Mouse (Mus musculus): ENCODE data around the gene Lama4. TPM values are rescaled to one million over a fixed set of nuclear protein-coding genes. Genes with fewer than 3 reads are reported as not detected.

Gene Lama4
- polyA plus RNA-seq, 1 experiment from 2014 or later: 27.2 TPM

DNA sequence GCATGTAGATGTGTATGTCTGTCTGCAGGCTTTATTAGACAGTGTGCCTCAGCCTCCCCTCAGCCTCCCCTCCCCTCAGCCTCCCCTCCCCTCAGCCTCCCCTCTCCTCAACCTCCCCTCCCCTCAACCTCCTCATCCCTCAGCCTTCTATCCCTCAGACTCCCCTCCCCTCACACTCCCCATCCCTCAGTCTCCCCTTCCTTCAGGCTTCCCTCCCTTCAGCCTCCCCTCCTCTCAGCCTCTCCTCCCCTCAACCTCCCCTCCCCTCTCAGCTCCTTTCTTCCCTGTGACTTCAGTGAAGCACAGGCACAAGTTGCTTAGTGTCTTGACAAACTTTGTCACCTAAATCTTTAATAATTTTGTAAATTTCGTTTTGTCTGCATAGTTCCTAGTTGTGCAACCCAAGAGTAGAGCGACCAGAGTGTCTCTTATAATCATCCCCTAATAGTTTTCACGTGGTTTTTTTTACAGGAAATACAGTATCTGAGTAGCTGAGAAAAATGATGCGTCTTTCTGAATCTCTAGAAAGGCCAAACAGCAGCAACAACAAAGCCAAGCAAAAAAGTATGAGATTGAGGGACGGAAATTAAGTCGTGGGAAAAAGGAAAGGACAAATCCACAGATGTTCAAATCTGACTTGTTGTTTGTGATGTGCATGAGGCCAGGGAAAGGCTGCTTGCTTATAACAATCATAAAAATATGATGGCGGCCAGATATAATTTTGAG is 7.1 kb downstream of the Lama4 start:
- H3K4me3 ChIP-seq: no peak overlapping the region
- no peaks in the 10 kb centered on the region for H3K9me3 ChIP-seq
- no peak overlapping the region for H3K27ac ChIP-seq (replicated peaks)
- WGBS: 69% methylated on average over 7 of the region's 7 CpGs
- no peaks in the 10 kb centered on the region for H3K4me1 ChIP-seq
- no peak overlapping the region for H3K4me2 ChIP-seq (replicated peaks)
- no peak overlapping the region for H3K9ac ChIP-seq (replicated peaks)
- H3K27me3 ChIP-seq: no peaks in the 10 kb centered on the region
- no peaks in the 10 kb centered on the region for H3K36me3 ChIP-seq
- ATAC-seq (ENCODE audit: low FRiP score, low read depth): no peak

DNA sequence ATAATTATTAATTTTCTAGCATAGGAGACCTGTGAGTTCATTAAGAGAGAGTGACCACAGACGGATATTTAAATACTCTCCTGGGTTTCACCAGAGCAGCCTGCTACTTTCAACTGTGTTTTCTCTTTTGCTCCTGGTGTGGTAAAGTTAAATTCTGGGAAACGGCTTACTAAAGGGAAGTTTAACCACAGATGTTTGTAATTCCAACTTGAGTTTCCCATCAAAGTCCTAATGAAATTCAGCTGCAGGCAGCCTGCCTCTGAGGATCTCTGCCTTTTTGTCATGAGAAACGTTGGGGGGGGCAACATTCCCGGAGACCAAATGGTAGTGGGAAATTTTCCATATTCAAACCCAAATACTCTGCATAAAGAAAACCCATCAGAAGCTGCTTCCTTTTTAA is 7.7 kb downstream of the Lama4 start:
- no peak overlapping the region for H3K27ac ChIP-seq (replicated peaks)
- H3K4me2 ChIP-seq (replicated peaks): no peak overlapping the region
- 52% methylated on average over 4 of the region's 4 CpGs for WGBS
- no peaks in the 10 kb centered on the region for H3K9me3 ChIP-seq
- H3K4me1 ChIP-seq: no peaks in the 10 kb centered on the region
- H3K9ac ChIP-seq (replicated peaks): no peak overlapping the region
- no peaks in the 10 kb centered on the region for H3K36me3 ChIP-seq
- H3K27me3 ChIP-seq: no peaks in the 10 kb centered on the region
- no peak overlapping the region for H3K4me3 ChIP-seq
- ATAC-seq (ENCODE audit: low FRiP score, low read depth): no peak

GRCm38 (mm10) chr10:38978195-38978594 is 12.9 kb downstream of the Lama4 start:
- no peak overlapping the region for H3K27ac ChIP-seq (replicated peaks)
- no peaks in the 10 kb centered on the region for H3K27me3 ChIP-seq
- H3K4me3 ChIP-seq: no peak overlapping the region
- no peak for ATAC-seq (ENCODE audit: low FRiP score, low read depth)
- no peaks in the 10 kb centered on the region for H3K9me3 ChIP-seq
- no peak overlapping the region for H3K9ac ChIP-seq (replicated peaks)
- WGBS: 74% methylated on average over 1 of the region's 1 CpGs
- H3K4me1 ChIP-seq: no peaks in the 10 kb centered on the region
- H3K36me3 ChIP-seq: no peaks in the 10 kb centered on the region
- no peak overlapping the region for H3K4me2 ChIP-seq (replicated peaks)

GRCm38 (mm10) chr10:38979699-38980098 is 14.4 kb downstream of the Lama4 start:
- H3K9me3 ChIP-seq: no peaks in the 10 kb centered on the region
- no peak overlapping the region for H3K9ac ChIP-seq (replicated peaks)
- no peak overlapping the region for H3K4me3 ChIP-seq
- H3K4me2 ChIP-seq (replicated peaks): no peak overlapping the region
- H3K36me3 ChIP-seq: no peaks in the 10 kb centered on the region
- H3K27ac ChIP-seq (replicated peaks): no peak overlapping the region
- ATAC-seq (ENCODE audit: low FRiP score, low read depth): no peak
- H3K4me1 ChIP-seq: no peaks in the 10 kb centered on the region
- H3K27me3 ChIP-seq: no peaks in the 10 kb centered on the region
- WGBS: 83% methylated on average over 5 of the region's 5 CpGs

DNA sequence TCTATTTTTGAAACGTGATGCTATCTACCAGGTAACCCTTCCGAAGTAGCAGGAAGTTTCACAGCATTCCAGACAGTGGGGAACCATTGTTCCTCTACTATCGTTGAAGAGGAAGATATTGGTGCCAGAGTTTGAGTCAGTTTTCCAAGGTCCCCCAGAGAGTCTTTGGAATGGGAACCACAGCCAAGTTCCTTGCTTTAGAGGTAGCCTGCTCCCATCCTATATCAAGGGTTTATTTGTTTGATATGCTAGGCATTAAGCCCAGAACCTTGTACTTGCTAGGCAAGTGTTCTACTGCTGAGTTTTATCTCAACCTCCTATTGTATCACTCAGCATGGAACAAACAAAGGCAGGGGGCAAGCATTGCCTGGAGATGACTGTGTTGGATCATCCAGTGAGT is 15.7 kb downstream of the Lama4 start:
- H3K4me2 ChIP-seq (replicated peaks): no peak overlapping the region
- no peaks in the 10 kb centered on the region for H3K4me1 ChIP-seq
- no peak overlapping the region for H3K27ac ChIP-seq (replicated peaks)
- H3K27me3 ChIP-seq: no peaks in the 10 kb centered on the region
- H3K9me3 ChIP-seq: no peaks in the 10 kb centered on the region
- H3K36me3 ChIP-seq: no peaks in the 10 kb centered on the region
- WGBS: 75% methylated on average over 3 of the region's 3 CpGs
- H3K9ac ChIP-seq (replicated peaks): no peak overlapping the region
- ATAC-seq (ENCODE audit: low FRiP score, low read depth): no peak
- H3K4me3 ChIP-seq: no peak overlapping the region

DNA sequence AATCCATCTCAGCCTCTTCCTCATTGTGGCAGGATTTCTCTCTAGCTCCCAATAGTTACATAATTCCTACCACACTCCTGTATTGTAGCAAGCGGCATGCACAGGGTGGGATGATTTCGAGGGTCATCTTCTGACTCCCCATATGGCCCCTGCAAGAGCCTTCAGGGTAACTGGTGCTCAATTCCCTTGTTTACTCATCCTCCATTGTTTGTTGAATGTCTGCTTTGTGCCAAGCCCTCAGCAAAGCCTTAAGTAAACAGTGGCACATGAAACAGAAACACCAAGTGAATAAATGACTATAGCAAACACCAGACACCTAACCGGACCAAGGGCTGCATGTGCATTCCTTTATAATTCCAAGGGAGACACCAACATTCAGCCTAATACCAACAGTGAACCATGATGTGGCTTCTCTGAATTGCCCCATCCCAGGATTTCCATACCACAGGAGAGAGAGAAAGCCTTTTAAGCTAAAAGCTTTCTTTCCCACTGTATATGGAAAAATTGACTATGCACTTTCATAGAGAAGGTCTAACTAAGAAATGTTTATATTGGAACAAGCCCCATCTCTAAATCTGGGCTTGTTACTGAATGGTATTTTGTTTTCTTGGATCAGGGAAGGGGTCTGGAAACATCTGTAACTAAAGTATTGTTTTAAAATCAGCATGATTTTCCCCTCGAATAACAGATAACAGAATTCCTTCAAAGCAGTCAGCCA is 19.2 kb downstream of the Lama4 start:
- H3K27me3 ChIP-seq: no peaks in the 10 kb centered on the region

GRCm38 (mm10) chr10:38986053-38986452 is 20.7 kb downstream of the Lama4 start:
- H3K4me1 ChIP-seq: no peaks in the 10 kb centered on the region
- no peak overlapping the region for H3K4me3 ChIP-seq
- no peaks in the 10 kb centered on the region for H3K9me3 ChIP-seq
- no peaks in the 10 kb centered on the region for H3K36me3 ChIP-seq
- no peak overlapping the region for H3K27ac ChIP-seq (replicated peaks)
- no peaks in the 10 kb centered on the region for H3K27me3 ChIP-seq
- H3K9ac ChIP-seq (replicated peaks): no peak overlapping the region
- ATAC-seq (ENCODE audit: low FRiP score, low read depth): no peak
- no peak overlapping the region for H3K4me2 ChIP-seq (replicated peaks)
- 66% methylated on average over 3 of the region's 3 CpGs for WGBS

More for the DNA sequence above, 19.2 kb downstream of the Lama4 start:
- Histone ChIP-seq H3K27ac (replicated peaks) (no peak overlapping the region), H3K4me3 (no peak overlapping the region), H3K4me2 (replicated peaks) (no peak overlapping the region), H3K4me1 (no peaks in the 10 kb centered on the region), H3K9me3 (no peaks in the 10 kb centered on the region), H3K9ac (replicated peaks) (no peak overlapping the region), H3K36me3 (no peaks in the 10 kb centered on the region)
- 70% methylated on average over 4 of the region's 4 CpGs for WGBS
- no peak for ATAC-seq (ENCODE audit: low FRiP score, low read depth)

GRCm38 (mm10) chr10:38992827-38993226 is 27.5 kb downstream of the Lama4 start:
- no peak overlapping the region for H3K4me2 ChIP-seq (replicated peaks)
- H3K36me3 ChIP-seq: no peaks in the 10 kb centered on the region
- H3K9ac ChIP-seq (replicated peaks): no peak overlapping the region
- 88% methylated on average over 1 of the region's 1 CpGs for WGBS
- H3K27ac ChIP-seq (replicated peaks): no peak overlapping the region
- no peaks in the 10 kb centered on the region for H3K9me3 ChIP-seq
- H3K27me3 ChIP-seq: no peaks in the 10 kb centered on the region
- ATAC-seq (ENCODE audit: low FRiP score, low read depth): no peak
- H3K4me1 ChIP-seq: no peaks in the 10 kb centered on the region
- no peak overlapping the region for H3K4me3 ChIP-seq

GRCm38 (mm10) chr10:38993632-38994424 is 28.5 kb downstream of the Lama4 start:
- Histone ChIP-seq H3K4me1 (no peaks in the 10 kb centered on the region), H3K27ac (replicated peaks) (no peak overlapping the region)
- WGBS: 85% methylated on average over 2 of the region's 2 CpGs

GRCm38 (mm10) chr10:38994719-38995450 is 29.6 kb downstream of the Lama4 start:
- H3K27me3 ChIP-seq: no peaks in the 10 kb centered on the region
- no peaks in the 10 kb centered on the region for H3K9me3 ChIP-seq
- no peaks in the 10 kb centered on the region for H3K36me3 ChIP-seq
- 86% methylated on average over 9 of the region's 9 CpGs for WGBS
- no peak for ATAC-seq (ENCODE audit: low FRiP score, low read depth)
- H3K4me3 ChIP-seq: no peak overlapping the region
- H3K4me1 ChIP-seq: no peaks in the 10 kb centered on the region
- H3K27ac ChIP-seq (replicated peaks): no peak overlapping the region
- no peak overlapping the region for H3K4me2 ChIP-seq (replicated peaks)
- no peak overlapping the region for H3K9ac ChIP-seq (replicated peaks)

More at GRCm38 (mm10) chr10:38993632-38994424, 28.5 kb downstream of the Lama4 start:
- no peak for ATAC-seq (ENCODE audit: low FRiP score, low read depth)
- H3K36me3 ChIP-seq: no peaks in the 10 kb centered on the region
- H3K27me3 ChIP-seq: no peaks in the 10 kb centered on the region
- no peak overlapping the region for H3K4me3 ChIP-seq
- H3K9ac ChIP-seq (replicated peaks): no peak overlapping the region
- H3K4me2 ChIP-seq (replicated peaks): no peak overlapping the region
- no peaks in the 10 kb centered on the region for H3K9me3 ChIP-seq

DNA sequence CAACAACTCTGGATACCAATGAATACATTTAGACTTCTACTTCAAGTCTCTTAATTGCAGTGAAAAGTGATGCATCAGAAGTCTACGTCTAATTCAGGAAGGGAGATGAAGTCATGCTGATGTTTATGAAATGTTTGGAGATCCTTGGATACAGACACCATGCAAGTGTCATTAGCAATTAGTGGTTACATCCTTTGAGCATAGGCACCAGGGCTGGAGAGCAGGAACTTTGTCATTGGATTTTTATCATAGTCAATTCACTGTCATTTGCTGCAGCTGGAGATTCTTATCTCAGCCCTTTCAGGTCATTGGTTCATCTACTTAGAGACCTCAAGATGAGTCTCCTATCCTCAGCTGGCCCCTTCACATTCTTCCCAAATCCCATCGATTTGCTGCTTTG is 30.6 kb downstream of the Lama4 start:
- Histone ChIP-seq H3K36me3 (no peaks in the 10 kb centered on the region), H3K27ac (replicated peaks) (no peak overlapping the region), H3K4me3 (no peak overlapping the region), H3K27me3 (no peaks in the 10 kb centered on the region), H3K4me1 (no peaks in the 10 kb centered on the region), H3K4me2 (replicated peaks) (no peak overlapping the region), H3K9ac (replicated peaks) (no peak overlapping the region), H3K9me3 (no peaks in the 10 kb centered on the region)
- 86% methylated on average over 2 of the region's 2 CpGs for WGBS
- no peak for ATAC-seq (ENCODE audit: low FRiP score, low read depth)

Data from midbrain, embryonic 12.5 days (tissue).